Mouse (Mus musculus): ENCODE data around the gene Lpcat3.

Lpcat3 gene

GRCm38 (mm10) chr6:124708289-124708889, 45.6 kb downstream of the Lpcat3 start:
- Histone ChIP-seq H3K36me3 (ENCODE audit: control insufficient read depth, insufficient read depth, low read length, poor library complexity, severe bottlenecking) (peaks cover 12% of the 10 kb centered on the region), H3K27me3 (ENCODE audit: control insufficient read depth, insufficient read depth, low read length, poor library complexity, severe bottlenecking) (no peaks in the 10 kb centered on the region)
- DNase-seq (ENCODE audit: low read depth, low spot score) = no peak

- DNase-seq (ENCODE audit: low read depth, low spot score) = peak; percentile 99
- Histone ChIP-seq H3K36me3 (ENCODE audit: control insufficient read depth, insufficient read depth, low read length, poor library complexity, severe bottlenecking) (peaks cover 13% of the 10 kb centered on the region; the same call in 1 of the 2 replicates), H3K27me3 (ENCODE audit: control insufficient read depth, insufficient read depth, low read length, poor library complexity, severe bottlenecking) (no peaks in the 10 kb centered on the region)
These were observed 49.3 kb downstream of the Lpcat3 start, which contains the start of the genes Emg1 and Phb2 for GRCm38 (mm10) chr6:124711824-124712782. TSS of gene Emg1 (minus strand) at chr6:124712178. TSS of gene Phb2 (plus strand) at chr6:124712336.

GRCm38 (mm10) chr6:124712918-124713317, 50.1 kb downstream of the Lpcat3 start:
- H3K27me3 ChIP-seq (ENCODE audit: control insufficient read depth, insufficient read depth, low read length, poor library complexity, severe bottlenecking) = no peaks in the 10 kb centered on the region
- no peak for DNase-seq (ENCODE audit: low read depth, low spot score)

GRCm38 (mm10) chr6:124716864-124717490, 54.1 kb downstream of the Lpcat3 start:
- DNase-seq (ENCODE audit: low read depth, low spot score) = peak; percentile 90
- no peaks in the 10 kb centered on the region for H3K27me3 ChIP-seq (ENCODE audit: control insufficient read depth, insufficient read depth, low read length, poor library complexity, severe bottlenecking)

More at GRCm38 (mm10) chr6:124712918-124713317, 50.1 kb downstream of the Lpcat3 start:
- H3K36me3 ChIP-seq (ENCODE audit: control insufficient read depth, insufficient read depth, low read length, poor library complexity, severe bottlenecking) = peaks cover 10% of the 10 kb centered on the region; the same call in 1 of the 2 replicates

GRCm38 (mm10) chr6:124717968-124718367, 55.1 kb downstream of the Lpcat3 start:
- Histone ChIP-seq H3K27me3 (ENCODE audit: control insufficient read depth, insufficient read depth, low read length, poor library complexity, severe bottlenecking) (no peaks in the 10 kb centered on the region), H3K36me3 (ENCODE audit: control insufficient read depth, insufficient read depth, low read length, poor library complexity, severe bottlenecking) (peaks cover 17% of the 10 kb centered on the region)
- no peak for DNase-seq (ENCODE audit: low read depth, low spot score)

More at GRCm38 (mm10) chr6:124716864-124717490, 54.1 kb downstream of the Lpcat3 start:
- peaks cover 17% of the 10 kb centered on the region for H3K36me3 ChIP-seq (ENCODE audit: control insufficient read depth, insufficient read depth, low read length, poor library complexity, severe bottlenecking)

- no peak for DNase-seq (ENCODE audit: low read depth, low spot score)
- no peaks in the 10 kb centered on the region for H3K27me3 ChIP-seq (ENCODE audit: control insufficient read depth, insufficient read depth, low read length, poor library complexity, severe bottlenecking)
- H3K36me3 ChIP-seq (ENCODE audit: control insufficient read depth, insufficient read depth, low read length, poor library complexity, severe bottlenecking) = peaks cover 17% of the 10 kb centered on the region
These were observed 55.9 kb downstream of the Lpcat3 start for GRCm38 (mm10) chr6:124718703-124719102.

GRCm38 (mm10) chr6:124719354-124719978, 56.6 kb downstream of the Lpcat3 start:
- DNase-seq (ENCODE audit: low read depth, low spot score) = no peak
- Histone ChIP-seq H3K27me3 (ENCODE audit: control insufficient read depth, insufficient read depth, low read length, poor library complexity, severe bottlenecking) (no peaks in the 10 kb centered on the region), H3K36me3 (ENCODE audit: control insufficient read depth, insufficient read depth, low read length, poor library complexity, severe bottlenecking) (peaks cover 18% of the 10 kb centered on the region)

GRCm38 (mm10) chr6:124720904-124721303, 58.1 kb downstream of the Lpcat3 start:
- Histone ChIP-seq H3K36me3 (ENCODE audit: control insufficient read depth, insufficient read depth, low read length, poor library complexity, severe bottlenecking) (peaks cover 19% of the 10 kb centered on the region), H3K27me3 (ENCODE audit: control insufficient read depth, insufficient read depth, low read length, poor library complexity, severe bottlenecking) (no peaks in the 10 kb centered on the region)
- DNase-seq (ENCODE audit: low read depth, low spot score) = peak; percentile 85

GRCm38 (mm10) chr6:124722876-124723473, 60.1 kb downstream of the Lpcat3 start:
- Histone ChIP-seq H3K27me3 (ENCODE audit: control insufficient read depth, insufficient read depth, low read length, poor library complexity, severe bottlenecking) (no peaks in the 10 kb centered on the region), H3K36me3 (ENCODE audit: control insufficient read depth, insufficient read depth, low read length, poor library complexity, severe bottlenecking) (peaks cover 31% of the 10 kb centered on the region)
- peak; percentile 50 for DNase-seq (ENCODE audit: low read depth, low spot score)

GRCm38 (mm10) chr6:124723541-124723940, 60.7 kb downstream of the Lpcat3 start:
- DNase-seq (ENCODE audit: low read depth, low spot score) = peak; percentile 75
- H3K27me3 ChIP-seq (ENCODE audit: control insufficient read depth, insufficient read depth, low read length, poor library complexity, severe bottlenecking) = no peaks in the 10 kb centered on the region

GRCm38 (mm10) chr6:124724472-124724871, 61.6 kb downstream of the Lpcat3 start:
- no peaks in the 10 kb centered on the region for H3K27me3 ChIP-seq (ENCODE audit: control insufficient read depth, insufficient read depth, low read length, poor library complexity, severe bottlenecking)
- H3K36me3 ChIP-seq (ENCODE audit: control insufficient read depth, insufficient read depth, low read length, poor library complexity, severe bottlenecking) = peaks cover 42% of the 10 kb centered on the region

More at GRCm38 (mm10) chr6:124723541-124723940, 60.7 kb downstream of the Lpcat3 start:
- H3K36me3 ChIP-seq (ENCODE audit: control insufficient read depth, insufficient read depth, low read length, poor library complexity, severe bottlenecking) = peaks cover 37% of the 10 kb centered on the region

GRCm38 (mm10) chr6:124728621-124729020, 65.8 kb downstream of the Lpcat3 start:
- H3K27me3 ChIP-seq (ENCODE audit: control insufficient read depth, insufficient read depth, low read length, poor library complexity, severe bottlenecking) = no peaks in the 10 kb centered on the region
- DNase-seq (ENCODE audit: low read depth, low spot score) = no peak
- H3K36me3 ChIP-seq (ENCODE audit: control insufficient read depth, insufficient read depth, low read length, poor library complexity, severe bottlenecking) = peaks cover 44% of the 10 kb centered on the region

More at GRCm38 (mm10) chr6:124724472-124724871, 61.6 kb downstream of the Lpcat3 start:
- DNase-seq (ENCODE audit: low read depth, low spot score) = no peak

GRCm38 (mm10) chr6:124729850-124730705, 67.3 kb downstream of the Lpcat3 start:
- Histone ChIP-seq H3K27me3 (ENCODE audit: control insufficient read depth, insufficient read depth, low read length, poor library complexity, severe bottlenecking) (no peaks in the 10 kb centered on the region), H3K36me3 (ENCODE audit: control insufficient read depth, insufficient read depth, low read length, poor library complexity, severe bottlenecking) (peaks cover 35% of the 10 kb centered on the region)
- peak; percentile 91 for DNase-seq (ENCODE audit: low read depth, low spot score)
